Mouse (Mus musculus): ENCODE measurements around the gene Dynll2.
A peak's percentile ranks its signal among the peaks of the same experiment; 100 is the strongest.

The Dynll2 gene

GRCm38 (mm10) chr11:87986831-87987793 lies at the start of gene Dynll2:
Gene Dynll2 (minus strand): TSS chr11:87987533.
- DNase-seq (ENCODE audit: low spot score), result peak; percentile 53

- no peak for DNase-seq (ENCODE audit: low spot score)
Observed at GRCm38 (mm10) chr11:88036761-88037251, 49.5 kb upstream of the Dynll2 start.

GRCm38 (mm10) chr11:88035970-88036369 lies 48.6 kb upstream of the Dynll2 start:
- no peak for DNase-seq (ENCODE audit: low spot score)

GRCm38 (mm10) chr11:88031753-88032152 lies 44.4 kb upstream of the Dynll2 start:
- no peak for DNase-seq (ENCODE audit: low spot score)

- no peak for DNase-seq (ENCODE audit: low spot score)
Observed at GRCm38 (mm10) chr11:88030836-88031235, 43.5 kb upstream of the Dynll2 start.

GRCm38 (mm10) chr11:88030219-88030618 lies 42.9 kb upstream of the Dynll2 start:
- no peak for DNase-seq (ENCODE audit: low spot score)

- DNase-seq (ENCODE audit: low spot score), result no peak
Observed at GRCm38 (mm10) chr11:88028193-88028684, 40.9 kb upstream of the Dynll2 start.

GRCm38 (mm10) chr11:88027391-88028035 lies 40.2 kb upstream of the Dynll2 start:
- DNase-seq (ENCODE audit: low spot score), result no peak

- DNase-seq (ENCODE audit: low spot score), result no peak
Observed at GRCm38 (mm10) chr11:88023933-88024332, 36.6 kb upstream of the Dynll2 start.

- no peak for DNase-seq (ENCODE audit: low spot score)
Observed at GRCm38 (mm10) chr11:88015795-88016194, 28.5 kb upstream of the Dynll2 start.

GRCm38 (mm10) chr11:88015161-88015560 lies 27.8 kb upstream of the Dynll2 start:
- DNase-seq (ENCODE audit: low spot score), result no peak

GRCm38 (mm10) chr11:88013632-88014031 lies 26.3 kb upstream of the Dynll2 start:
- DNase-seq (ENCODE audit: low spot score), result no peak

- DNase-seq (ENCODE audit: low spot score), result no peak
Observed at GRCm38 (mm10) chr11:88012621-88013244, 25.4 kb upstream of the Dynll2 start.

- no peak for DNase-seq (ENCODE audit: low spot score)
Observed at GRCm38 (mm10) chr11:88011914-88012419, 24.6 kb upstream of the Dynll2 start.

- no peak for DNase-seq (ENCODE audit: low spot score)
Observed at GRCm38 (mm10) chr11:88011208-88011913, 24.0 kb upstream of the Dynll2 start.

- no peak for DNase-seq (ENCODE audit: low spot score)
Observed at GRCm38 (mm10) chr11:88009542-88010190, 22.3 kb upstream of the Dynll2 start.

- DNase-seq (ENCODE audit: low spot score), result no peak
Observed at GRCm38 (mm10) chr11:88008641-88009040, 21.3 kb upstream of the Dynll2 start.

- DNase-seq (ENCODE audit: low spot score), result no peak
Observed at GRCm38 (mm10) chr11:88004123-88004522, 16.8 kb upstream of the Dynll2 start.

- DNase-seq (ENCODE audit: low spot score), result no peak
Observed at GRCm38 (mm10) chr11:88002738-88003137, 15.4 kb upstream of the Dynll2 start.

- no peak for DNase-seq (ENCODE audit: low spot score)
Observed at GRCm38 (mm10) chr11:87999751-88000150, 12.4 kb upstream of the Dynll2 start.

- DNase-seq (ENCODE audit: low spot score), result no peak
Observed at GRCm38 (mm10) chr11:87991806-87992205, 4.5 kb upstream of the Dynll2 start.

All from urinary bladder, postnatal 10 days (tissue).